8 mouse cellular contexts compared by ENCODE assay signal in the genomic region with DNA sequence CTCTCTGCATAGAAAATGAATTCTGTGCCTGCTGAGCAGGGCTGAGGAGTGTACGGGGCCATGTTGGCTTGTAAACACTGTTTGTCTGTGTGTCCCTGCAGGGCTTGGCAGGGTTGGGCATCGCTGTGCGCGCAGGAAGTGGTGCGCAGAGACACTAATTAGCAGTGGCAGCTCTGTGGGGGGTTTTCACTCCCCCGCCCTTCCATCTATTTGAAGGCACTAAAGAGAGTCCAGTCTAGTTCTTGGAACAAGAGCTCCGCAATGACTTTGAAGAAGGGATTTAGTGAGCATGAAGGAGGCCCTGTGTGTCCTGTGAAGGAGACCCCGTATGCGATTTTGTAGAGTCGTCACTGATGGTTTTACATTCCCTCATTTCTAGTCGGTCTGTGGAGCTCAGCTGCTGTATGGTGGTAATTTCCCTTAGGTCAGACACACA.
DNase-seq lines count a peak whose midpoint lies in the region; ATAC-seq lines count a peak whose summit lies in the region.

No protein-coding gene starts in this region.

- H3K4me3 ChIP-seq in kidney, embryonic 14.5 days (ENCODE audit: low read length): no peak overlapping the region

- intact Hi-C loops in left cerebral cortex, postnatal 25 days (cut with DNase I): no loop called here
- intact Hi-C loops in heart, postnatal 14 days (cut with DNase I): no loop called here

- no peak overlapping the region for H3K27ac ChIP-seq in kidney, embryonic 14.5 days (ENCODE audit: low read depth, low read length)

- DNase-seq in embryo, embryonic 10 days (ENCODE audit: low spot score): peak; percentile 6
- DNase-seq in frontal cortex, postnatal 14 days (ENCODE audit: low spot score in 2 of 2): peak; percentile 46 to 73
- DNase-seq in left cerebral cortex, postnatal 25 days (ENCODE audit: low spot score in 2 of 2): peak; percentile 54 to 72
- DNase-seq in right cerebral cortex, adult 18-20 months: peak; percentile 59
- DNase-seq in heart, postnatal 14 days: no peak
- no peak for DNase-seq in adrenal gland, adult 18-20 months (ENCODE audit: low spot score in 2 of 2)

- H3K4me1 ChIP-seq in kidney, embryonic 14.5 days (ENCODE audit: control insufficient read depth, insufficient read depth, low read length): no peaks in the 10 kb centered on the region

- H3K9me3 ChIP-seq in kidney, embryonic 14.5 days (ENCODE audit: control insufficient read depth, low read length): no peaks in the 10 kb centered on the region

- no peak overlapping the region for H3K9ac ChIP-seq in kidney, embryonic 14.5 days (ENCODE audit: low read depth, low read length)

- H3K36me3 ChIP-seq in kidney, embryonic 14.5 days (ENCODE audit: control insufficient read depth, insufficient read depth, low read length): no peaks in the 10 kb centered on the region

- ATAC-seq in kidney, embryonic 14.5 days (ENCODE audit: low FRiP score, low TSS enrichment): no peak
- ATAC-seq in monocyte, adult 5-6 weeks (replicated peaks; ENCODE audit: insufficient number of reproducible peaks, low FRiP score, low TSS enrichment, poor library complexity, severe bottlenecking): no peak

- no peak overlapping the region for H3K4me2 ChIP-seq in kidney, embryonic 14.5 days (replicated peaks; ENCODE audit: low read depth, low read length)

- WGBS in kidney, embryonic 14.5 days: 59% methylated on average over 11 of the region's 11 CpGs

- H3K27me3 ChIP-seq in kidney, embryonic 14.5 days (ENCODE audit: control insufficient read depth, insufficient read depth, low read length): no peaks in the 10 kb centered on the region

Comparison
In these comparisons a context has a peak if more than half of its experiments do, and no peak if none do; other contexts are left out.
1. DNase-seq: peak in embryo, embryonic 10 days (single experiment), frontal cortex, postnatal 14 days (2 of 2), left cerebral cortex, postnatal 25 days (2 of 2) and right cerebral cortex, adult 18-20 months (single experiment); none in heart, postnatal 14 days (0 of 2) and adrenal gland, adult 18-20 months (0 of 2).